Mouse (Mus musculus): ENCODE measurements around the gene Plekha1. TPM values are rescaled to one million over a fixed set of nuclear protein-coding genes. Genes with fewer than 3 reads are reported as not detected.

The Plekha1 gene
- total and polyA plus RNA-seq, 3 experiments: 6.9 to 22.1 TPM; not detected in 1

GRCm38 (mm10) chr7:130854684-130855292 lies 10.8 kb upstream of the Plekha1 start:
- no peak for DNase-seq (ENCODE audit: low read depth, low spot score)
- Histone ChIP-seq H3K79me2 (ENCODE audit: control insufficient read depth, insufficient read depth, low read length, poor library complexity) (no peaks in the 10 kb centered on the region), H3K4me1 (ENCODE audit: control insufficient read depth in 1 of 2, insufficient read depth in 2 of 2, low read length in 2 of 2) (no peaks in the 10 kb centered on the region), H3K4me3 (ENCODE audit: control insufficient read depth in 1 of 2, insufficient read depth in 1 of 2, low read depth in 2 of 2, low read length in 2 of 2) (no peak overlapping the region), H3K9ac (ENCODE audit: control insufficient read depth, low read depth, low read length, poor library complexity, severe bottlenecking) (no peak overlapping the region), H3K9me3 (replicated peaks; ENCODE audit: insufficient read depth, low read length) (no peaks in the 10 kb centered on the region), H3K27ac (ENCODE audit: control insufficient read depth, low read depth, low read length) (no peak overlapping the region), H3K27me3 (ENCODE audit: control insufficient read depth in 1 of 2, insufficient read depth in 2 of 2, low read length in 2 of 2) (no peaks in the 10 kb centered on the region), H3K36me3 (ENCODE audit: control insufficient read depth in 1 of 2, insufficient read depth in 2 of 2, low read length in 2 of 2) (no peaks in the 10 kb centered on the region)
- TF ChIP-seq EP300 (IDR thresholded peaks at IDR 0.05; ENCODE audit: low read depth in 1 of 2, low read length in 2 of 2) (no peak), USF1 (IDR thresholded peaks at IDR 0.05; ENCODE audit: low read depth, low read length) (no peak), SIN3A (IDR thresholded peaks at IDR 0.05; ENCODE audit: low read length) (no peak), TAL1 (IDR thresholded peaks at IDR 0.05; ENCODE audit: low read length) (no peak), ZKSCAN1 (IDR thresholded peaks at IDR 0.05; ENCODE audit: low read depth, low read length) (no peak), USF2 (IDR thresholded peaks at IDR 0.05; ENCODE audit: borderline replicate concordance in 1 of 2, insufficient read depth in 1 of 2, low read depth in 1 of 2, low read length in 2 of 2) (no peak), POLR2AphosphoS5 (IDR thresholded peaks at IDR 0.05; ENCODE audit: borderline replicate concordance, low read depth, low read length) (no peak), CTCF (IDR thresholded peaks at IDR 0.05 in 2 of 3, conservative IDR thresholded peaks at IDR 0.05 in 1 of 3; ENCODE audit: control insufficient read depth in 1 of 3, insufficient read depth in 1 of 3, low read depth in 2 of 3, low read length in 3 of 3, poor library complexity in 1 of 3, severe bottlenecking in 1 of 3) (no peak), MYC (IDR thresholded peaks at IDR 0.05; ENCODE audit: low read depth, low read length) (no peak), MAZ (IDR thresholded peaks at IDR 0.05; ENCODE audit: low read depth, low read length) (no peak), CHD2 (IDR thresholded peaks at IDR 0.05; ENCODE audit: low read length) (no peak), E2F4 (IDR thresholded peaks at IDR 0.05; ENCODE audit: borderline replicate concordance, low read depth, low read length) (no peak)

- no peak overlapping the region for H3K4me3 ChIP-seq (ENCODE audit: control insufficient read depth in 1 of 2, insufficient read depth in 1 of 2, low read depth in 2 of 2, low read length in 2 of 2)
- TF ChIP-seq POLR2AphosphoS2 (IDR thresholded peaks at IDR 0.05; ENCODE audit: low read length): no peak
- TF ChIP-seq CTCF (IDR thresholded peaks at IDR 0.05 in 2 of 3, conservative IDR thresholded peaks at IDR 0.05 in 1 of 3; ENCODE audit: control insufficient read depth in 1 of 3, insufficient read depth in 1 of 3, low read depth in 2 of 3, low read length in 3 of 3, poor library complexity in 1 of 3, severe bottlenecking in 1 of 3): no peak
- TF ChIP-seq EP300 (IDR thresholded peaks at IDR 0.05; ENCODE audit: low read depth in 1 of 2, low read length in 2 of 2): no peak
- TF ChIP-seq MAX (IDR thresholded peaks at IDR 0.05; ENCODE audit: low read length): no peak
- no peak for TF ChIP-seq MAFK (IDR thresholded peaks at IDR 0.05; ENCODE audit: borderline replicate concordance, low read depth, low read length)
- TF ChIP-seq ELF1 (IDR thresholded peaks at IDR 0.05; ENCODE audit: low read depth, low read length): no peak
- TF ChIP-seq MAZ (IDR thresholded peaks at IDR 0.05; ENCODE audit: low read depth, low read length): no peak
- TF ChIP-seq ZKSCAN1 (IDR thresholded peaks at IDR 0.05; ENCODE audit: low read depth, low read length): no peak
- no peak for TF ChIP-seq ZMIZ1 (IDR thresholded peaks at IDR 0.05; ENCODE audit: low read depth, low read length)
- TF ChIP-seq MYB (IDR thresholded peaks at IDR 0.05; ENCODE audit: low read depth, low read length): no peak
- no peak for TF ChIP-seq CHD2 (IDR thresholded peaks at IDR 0.05; ENCODE audit: low read length)
- TF ChIP-seq USF2 (IDR thresholded peaks at IDR 0.05; ENCODE audit: borderline replicate concordance in 1 of 2, insufficient read depth in 1 of 2, low read depth in 1 of 2, low read length in 2 of 2): no peak
- no peak for TF ChIP-seq KAT2A (conservative IDR thresholded peaks at IDR 0.05; ENCODE audit: low read depth, low read length)
- no peak for TF ChIP-seq ZC3H11A (IDR thresholded peaks at IDR 0.05; ENCODE audit: low read depth, low read length)
- TF ChIP-seq TBP (IDR thresholded peaks at IDR 0.05; ENCODE audit: low read depth, low read length): no peak
- no peak for TF ChIP-seq MXI1 (IDR thresholded peaks at IDR 0.05; ENCODE audit: low read depth, low read length)
- H3K9me3 ChIP-seq (replicated peaks; ENCODE audit: insufficient read depth, low read length): no peaks in the 10 kb centered on the region
- no peaks in the 10 kb centered on the region for H3K79me2 ChIP-seq (ENCODE audit: control insufficient read depth, insufficient read depth, low read length, poor library complexity)
- DNase-seq (ENCODE audit: low read depth, low spot score): no peak
- no peaks in the 10 kb centered on the region for H3K36me3 ChIP-seq (ENCODE audit: control insufficient read depth in 1 of 2, insufficient read depth in 2 of 2, low read length in 2 of 2)
- no peak overlapping the region for H3K9ac ChIP-seq (ENCODE audit: control insufficient read depth, low read depth, low read length, poor library complexity, severe bottlenecking)
- H3K27ac ChIP-seq (ENCODE audit: control insufficient read depth, low read depth, low read length): no peak overlapping the region
- no peaks in the 10 kb centered on the region for H3K4me1 ChIP-seq (ENCODE audit: control insufficient read depth in 1 of 2, insufficient read depth in 2 of 2, low read length in 2 of 2)
- H3K27me3 ChIP-seq (ENCODE audit: control insufficient read depth in 1 of 2, insufficient read depth in 2 of 2, low read length in 2 of 2): no peaks in the 10 kb centered on the region
Measured at GRCm38 (mm10) chr7:130855681-130856080, 9.9 kb upstream of the Plekha1 start.

Measured in MEL (cell line).